Mouse (Mus musculus) cerebellum, postnatal 10 days (tissue): Measurements from ENCODE around the gene Traf3.

Experiments used
- DNase-seq, 2 experiments: peaks; one replicate each; pipeline ENCODE4 v3.0.0; 2021; ENCODE audit warnings: mixed read lengths in 2 of 2

Gene Traf3

GRCm38 (mm10) chr12:111153946-111154345 lies 12.2 kb upstream of the Traf3 start:
- DNase-seq = no peak

GRCm38 (mm10) chr12:111154641-111155040 lies 11.5 kb upstream of the Traf3 start:
- DNase-seq = no peak

- DNase-seq = peak; percentile 69 to 73
Observed at GRCm38 (mm10) chr12:111155756-111156155, 10.4 kb upstream of the Traf3 start.

GRCm38 (mm10) chr12:111159659-111160428 lies 6.3 kb upstream of the Traf3 start:
- DNase-seq = no peak

- peak; percentile 38 to 60 for DNase-seq
Observed at GRCm38 (mm10) chr12:111160871-111161270, 5.3 kb upstream of the Traf3 start.

DNA sequence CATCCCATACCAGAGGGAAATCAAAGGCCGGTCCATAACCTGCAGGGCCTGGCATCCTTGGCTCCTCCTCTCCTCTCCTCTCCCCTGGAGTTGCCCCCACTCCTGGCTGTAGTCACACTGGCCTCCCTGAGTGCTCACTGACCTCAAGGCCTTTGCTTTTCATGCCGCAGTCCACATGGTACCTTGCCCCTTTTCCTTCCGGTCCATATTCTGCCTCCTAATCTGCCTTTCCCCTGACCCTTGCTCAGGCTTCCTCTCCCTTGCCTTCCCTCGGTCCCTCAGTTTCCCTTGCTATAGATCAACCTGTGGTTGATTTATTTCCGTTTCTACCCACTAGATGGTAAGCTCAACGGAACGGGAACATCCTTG lies 4.2 kb upstream of the Traf3 start:
- no peak for DNase-seq

DNA sequence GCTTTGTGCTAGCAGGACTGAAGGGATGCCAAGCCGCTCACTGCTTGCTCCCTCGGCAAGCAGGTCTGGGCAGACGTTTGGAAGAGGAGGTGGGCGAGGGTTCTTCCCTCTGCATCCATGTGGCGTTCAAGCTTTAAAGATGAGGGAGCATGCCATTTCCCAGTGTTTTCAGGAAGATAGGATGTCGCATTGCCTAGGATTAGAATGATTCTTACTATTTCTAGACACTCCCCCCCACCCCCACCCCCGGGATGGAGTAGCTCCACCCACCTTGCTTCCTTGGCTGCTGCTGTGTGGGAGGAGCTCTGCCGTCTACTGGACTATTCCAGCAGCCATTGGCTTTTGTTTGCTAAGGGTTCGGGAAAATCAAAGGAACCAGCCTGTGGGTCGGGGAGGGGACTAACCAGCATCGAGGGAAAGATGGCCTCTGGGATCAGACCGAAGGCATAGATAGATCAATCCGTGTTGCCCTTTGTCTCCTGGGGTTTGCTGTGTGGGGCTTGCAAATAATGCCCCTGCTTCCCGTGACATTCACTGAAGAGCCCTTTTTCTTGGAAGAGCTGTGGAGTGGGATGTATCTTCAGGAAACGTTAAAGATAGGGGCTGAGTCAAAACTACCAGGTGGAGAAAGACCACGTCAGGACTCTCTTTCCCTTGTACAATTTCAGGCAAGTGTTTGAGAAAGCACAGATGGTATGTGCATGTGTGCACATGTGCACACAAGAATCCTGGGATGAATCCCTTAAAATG lies 3.7 kb upstream of the Traf3 start:
- DNase-seq = peak; percentile 76 to 77

GRCm38 (mm10) chr12:111164310-111164751 lies 1.8 kb upstream of the Traf3 start:
- DNase-seq = peak; percentile 90 to 94

DNA sequence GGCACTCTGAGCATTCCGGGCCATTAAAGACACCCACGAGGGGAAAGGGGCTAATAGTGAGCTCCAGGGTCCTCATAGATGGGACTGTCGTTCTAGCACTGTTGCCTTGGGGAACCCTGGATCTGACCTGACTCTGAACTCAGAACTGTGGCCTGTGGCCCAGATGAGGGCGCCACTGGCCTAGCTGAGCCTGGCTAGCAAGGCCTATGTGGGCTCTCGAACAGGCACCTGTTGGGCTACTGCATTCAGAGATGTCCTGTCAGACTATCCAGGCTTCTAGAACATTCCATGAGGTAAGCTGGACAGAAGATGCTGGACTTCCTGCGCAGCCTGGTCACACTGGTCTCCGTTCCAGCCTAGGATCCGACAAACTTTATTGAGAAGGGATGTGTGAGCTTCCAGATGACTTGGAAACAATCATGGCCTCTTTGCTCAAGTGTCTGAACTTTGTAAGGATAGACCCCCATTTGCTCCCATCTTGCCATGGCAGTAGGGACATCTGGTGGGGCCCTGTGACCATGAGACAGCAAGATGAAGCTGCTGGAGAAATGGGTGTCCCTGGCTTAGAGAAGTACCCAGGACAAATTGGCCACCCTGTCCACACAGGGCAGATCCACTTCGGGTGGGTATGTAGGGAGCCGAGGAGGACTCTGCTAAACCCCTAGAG lies 891 bp upstream of the Traf3 start:
- DNase-seq = peak; percentile 65 to 68

DNA sequence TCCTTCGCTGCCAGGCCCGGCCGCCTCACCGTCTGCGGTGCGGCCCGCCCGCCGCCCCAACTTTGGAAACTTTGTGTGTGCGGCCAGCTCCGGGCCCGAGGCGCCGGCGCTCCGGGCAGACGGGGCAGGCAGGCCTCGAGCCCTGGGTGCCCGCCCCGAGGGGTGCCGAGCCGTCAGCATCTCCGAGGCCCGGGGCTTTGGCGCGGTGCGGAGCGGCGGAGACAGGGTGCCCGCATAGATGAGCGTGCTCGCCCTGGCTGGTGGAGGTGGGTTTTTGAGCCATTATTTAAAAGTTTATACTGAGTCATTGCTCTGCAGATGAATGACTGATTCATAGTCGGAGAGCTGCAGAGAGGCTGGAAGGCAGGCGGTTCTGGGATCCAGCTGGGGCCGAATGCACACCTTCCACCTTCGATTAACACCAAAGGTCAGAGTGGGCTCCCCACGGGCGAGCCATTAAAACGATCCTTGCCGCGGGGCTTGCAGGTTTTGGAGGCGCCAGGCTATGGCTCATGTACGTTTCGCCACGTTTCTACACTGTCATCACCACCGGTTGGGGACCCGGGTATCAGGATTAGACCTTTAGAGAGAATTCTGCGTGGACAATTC lies 615 bp downstream of the Traf3 start:
- peak; percentile 61 to 64 for DNase-seq

DNA sequence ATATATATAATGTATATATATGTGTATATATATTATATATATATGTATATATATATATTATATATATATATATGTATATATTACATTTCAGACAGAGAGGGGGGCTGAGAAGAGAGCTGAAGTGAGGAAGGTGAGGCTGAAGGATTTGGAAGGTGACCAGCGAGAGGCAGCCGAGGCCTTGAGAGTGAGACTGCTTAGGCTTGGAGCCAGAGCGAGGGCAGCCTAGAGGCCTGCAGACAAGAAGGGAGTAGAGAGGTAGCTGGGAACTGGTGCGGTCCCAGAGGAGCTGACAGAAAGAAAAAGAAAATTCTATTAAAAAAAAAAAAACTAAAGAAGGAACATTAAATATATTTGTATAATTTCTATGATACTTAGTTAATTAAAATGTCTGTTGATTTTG lies 2.7 kb downstream of the Traf3 start:
- DNase-seq = peak; percentile 82 to 83

DNA sequence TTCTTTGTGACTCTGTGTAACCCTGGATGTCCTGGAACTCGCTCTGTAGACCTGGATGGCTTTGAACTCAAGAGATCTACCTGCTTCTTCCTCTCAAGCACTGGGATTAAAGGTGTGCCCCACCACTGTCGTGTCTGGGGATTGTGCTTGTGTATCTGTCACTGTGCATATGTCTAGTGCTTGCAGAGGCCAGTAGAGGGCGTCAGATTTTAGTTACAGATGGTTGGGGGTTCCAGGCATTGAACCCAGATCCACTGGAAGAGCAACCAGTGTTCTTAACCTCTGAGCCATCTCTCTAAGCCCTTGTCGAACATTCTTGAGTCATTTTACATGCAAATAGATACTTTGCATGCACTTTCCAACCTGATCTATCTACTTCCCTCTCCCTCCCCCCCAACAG lies 12.6 kb downstream of the Traf3 start:
- DNase-seq = no peak

GRCm38 (mm10) chr12:111181848-111182247 lies 15.7 kb downstream of the Traf3 start:
- no peak for DNase-seq

GRCm38 (mm10) chr12:111182378-111182777 lies 16.2 kb downstream of the Traf3 start:
- no peak for DNase-seq

- no peak for DNase-seq
Observed at GRCm38 (mm10) chr12:111184476-111184875, 18.3 kb downstream of the Traf3 start, which contains the start of gene 4930595D18Rik. 4930595D18Rik (minus strand) TSS chr12:111184491.

DNA sequence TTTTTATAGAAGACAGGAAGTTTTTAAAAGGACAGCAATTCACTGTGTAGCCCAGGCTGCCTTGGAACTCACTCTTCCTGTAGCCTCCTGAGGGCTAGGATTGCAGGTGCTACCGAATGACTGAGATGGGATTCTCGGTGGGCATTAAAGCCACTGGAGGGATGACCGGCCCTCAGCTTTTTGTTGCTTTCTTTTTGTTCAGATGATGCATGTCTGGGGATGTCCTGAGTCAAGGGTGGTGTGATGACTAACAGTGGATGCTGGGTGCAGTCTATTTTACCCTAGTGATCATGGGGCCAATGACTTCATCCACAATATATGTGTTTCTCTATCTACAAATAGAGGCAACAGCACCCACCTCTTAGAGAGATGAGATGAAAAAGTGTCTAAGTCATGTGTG lies 20.8 kb downstream of the Traf3 start:
- DNase-seq = no peak

- no peak for DNase-seq
Observed at GRCm38 (mm10) chr12:111188295-111188694, 22.1 kb downstream of the Traf3 start.

- no peak for DNase-seq
Observed at GRCm38 (mm10) chr12:111190355-111190754, 24.2 kb downstream of the Traf3 start.

DNA sequence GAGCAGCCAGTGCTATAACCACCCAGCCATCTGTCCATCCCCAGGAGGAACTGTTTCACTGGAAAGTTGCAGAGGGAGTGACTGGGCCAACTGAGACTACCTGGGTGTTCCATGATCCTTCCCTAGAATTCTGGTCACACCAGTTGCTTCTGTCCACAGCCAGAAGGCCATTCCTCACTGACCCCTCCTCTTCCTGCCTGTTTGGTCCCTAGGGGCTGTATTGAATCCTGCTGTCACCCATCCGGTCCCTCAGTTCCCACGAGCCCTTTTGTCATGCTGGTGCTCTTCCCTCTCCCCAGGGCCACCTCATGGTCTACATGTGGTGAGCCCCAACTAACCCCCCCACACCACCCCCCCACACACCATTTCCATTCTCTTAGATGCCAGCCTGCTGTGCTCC lies 24.7 kb downstream of the Traf3 start:
- DNase-seq = no peak

DNA sequence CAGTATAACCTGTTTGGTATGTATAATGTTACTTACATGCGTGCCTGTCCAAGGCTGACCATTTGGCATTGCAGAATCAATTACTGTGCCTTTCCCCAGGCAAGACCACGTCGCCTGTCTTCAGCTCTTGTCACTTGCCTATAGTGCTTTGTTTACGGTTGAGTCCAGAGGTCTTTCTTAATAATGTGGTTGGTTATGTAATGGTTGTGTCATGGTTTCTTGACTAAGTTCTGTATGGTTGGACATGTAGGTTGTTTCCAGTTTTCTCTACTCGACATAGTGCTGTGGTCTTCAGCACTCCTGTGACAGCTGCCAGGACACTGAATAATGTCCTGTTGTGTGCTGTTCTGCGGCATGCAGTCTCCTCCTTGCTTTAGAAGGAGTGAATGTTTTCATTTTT lies 26.6 kb downstream of the Traf3 start:
- DNase-seq = no peak

DNA sequence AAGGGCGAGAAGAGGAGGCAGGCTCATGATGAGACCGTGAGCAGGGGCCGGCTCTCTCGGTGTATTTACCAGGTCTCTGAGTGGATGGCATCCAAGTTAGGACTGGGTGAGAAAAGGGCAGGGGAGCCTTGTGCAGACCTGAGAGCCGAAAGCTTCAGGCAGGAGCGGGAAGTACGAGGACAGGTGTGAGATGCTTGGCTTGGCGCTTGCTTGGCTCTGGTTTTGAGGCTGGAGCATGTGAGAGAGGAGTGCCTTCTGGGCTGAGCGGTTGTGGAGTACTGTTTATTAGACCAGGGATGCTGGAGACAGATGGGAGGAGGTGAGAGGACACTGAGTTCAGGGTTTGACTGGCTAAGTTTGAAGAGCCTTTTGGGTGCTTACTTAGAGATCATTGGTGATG lies 27.2 kb downstream of the Traf3 start:
- DNase-seq = peak; percentile 53 to 55

- no peak for DNase-seq
Observed at GRCm38 (mm10) chr12:111196548-111196947, 30.4 kb downstream of the Traf3 start.

GRCm38 (mm10) chr12:111203076-111203475 lies 36.9 kb downstream of the Traf3 start:
- peak; percentile 32 to 36 for DNase-seq
